Mouse (Mus musculus) megakaryocyte, embryonic 14.5 days (primary cell): Measurements from ENCODE around the gene Il10rb. TPM values are rescaled to one million over a fixed set of nuclear protein-coding genes. Genes with fewer than 3 reads are reported as not detected.
A peak's percentile ranks its signal among the peaks of the same experiment; 100 is the strongest.

ENCODE experiments used
- H3K27me3 ChIP-seq: replicated peaks from 2 replicates; pipeline ENCODE3; 2012; ENCODE audit warnings: inconsistent platforms
- H3K36me3 ChIP-seq: replicated peaks from 2 replicates; pipeline ENCODE3; 2012; ENCODE audit warnings: low read length, inconsistent platforms, mixed read lengths
- H3K4me1 ChIP-seq: 2 replicates; pipeline ENCODE4 v1.6.1; 2012; ENCODE audit warnings: inconsistent platforms
- H3K4me3 ChIP-seq: replicated peaks from 2 replicates; pipeline ENCODE3; 2012; ENCODE audit warnings: moderate library complexity, mild to moderate bottlenecking, inconsistent platforms
- H3K9me3 ChIP-seq: 2 replicates; pipeline ENCODE4 v1.6.1; 2012; ENCODE audit warnings: inconsistent platforms
- FLI1 ChIP-seq: IDR thresholded peaks from 2 replicates; pipeline ENCODE4 v1.6.1; 2012; ENCODE audit warnings: low read length, inconsistent platforms, mixed read lengths
- GATA1 ChIP-seq: IDR thresholded peaks from 3 replicates; pipeline ENCODE4 v1.6.1; 2012; ENCODE audit warnings: mixed read lengths, low read length, inconsistent platforms, borderline replicate concordance
- polyA plus RNA-seq: library from polyadenylated mRNA; stranded (reverse); fragments of >175 nt; gene quantifications from 2 replicates; pipeline ENCODE4 v1.2.3, GENCODE M21; 2012; ENCODE audit warnings: low replicate concordance; ENCODE audit not compliant: insufficient read depth

The Il10rb gene
- polyA plus RNA-seq, 1 experiment = 13.1 TPM

DNA sequence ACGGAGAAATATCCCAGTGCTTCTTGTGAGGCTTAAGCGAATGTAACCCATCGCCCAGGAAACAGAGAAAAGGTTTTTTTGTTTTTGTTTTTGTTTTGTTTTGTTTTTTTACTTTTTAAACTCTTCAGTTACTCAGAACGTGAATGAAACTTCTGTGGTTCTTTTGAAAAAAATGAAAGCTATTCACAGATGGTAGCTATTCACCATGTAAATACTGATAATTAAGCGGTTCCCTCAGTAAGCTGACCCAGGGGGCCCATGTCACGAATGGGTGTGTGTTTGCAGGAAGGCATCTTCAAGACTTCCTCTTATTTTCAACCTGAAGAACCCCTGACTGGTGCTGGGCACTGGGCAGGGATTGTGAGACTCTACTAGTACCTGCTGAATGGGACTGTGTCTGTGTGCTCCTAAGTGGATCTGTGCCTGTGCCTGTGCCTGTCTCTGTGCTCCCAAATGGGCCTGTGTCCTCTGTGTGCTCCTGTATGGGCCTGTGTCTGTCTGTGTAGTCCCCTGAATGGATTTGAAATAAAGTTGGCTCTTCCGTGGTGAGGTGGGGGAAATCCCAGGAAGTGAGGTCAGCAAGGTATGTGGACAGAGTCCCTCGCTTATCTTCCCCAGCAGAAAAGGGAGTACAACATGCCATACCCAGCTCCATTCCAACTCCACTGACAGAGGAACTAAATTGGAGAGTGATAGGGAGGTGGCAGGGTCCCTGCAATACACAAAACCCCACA is 41.0 kb downstream of the Il10rb start:
- Histone ChIP-seq H3K4me1 (peaks cover 52% of the 10 kb centered on the region), H3K4me3 (peak overlapping the region; percentile 42)

DNA sequence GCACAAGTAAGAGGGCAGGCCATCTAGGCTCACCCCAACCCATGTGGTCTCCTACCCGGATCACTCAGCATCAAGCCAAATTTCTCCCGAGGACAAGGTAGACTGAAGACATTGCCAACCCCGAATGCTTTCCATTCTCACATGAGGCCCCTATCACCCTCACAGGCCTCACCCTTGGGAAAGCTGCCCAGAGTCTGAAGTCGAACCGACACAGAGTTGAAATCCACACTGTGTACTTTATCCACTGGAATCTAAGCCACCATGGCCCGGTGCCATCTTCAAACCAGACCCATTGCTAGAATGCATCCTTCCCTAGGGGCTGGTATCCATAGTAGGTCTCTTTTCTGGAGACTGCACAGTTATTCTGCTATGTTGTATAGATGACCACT is 41.5 kb downstream of the Il10rb start:
- Histone ChIP-seq H3K27me3 (no peaks in the 10 kb centered on the region), H3K9me3 (no peaks in the 10 kb centered on the region), H3K4me1 (peaks cover 52% of the 10 kb centered on the region), H3K4me3 (no peak overlapping the region), H3K36me3 (no peaks in the 10 kb centered on the region)
- no peak for TF ChIP-seq FLI1
- no peak for TF ChIP-seq GATA1

More for the DNA sequence above, 41.0 kb downstream of the Il10rb start:
- TF ChIP-seq FLI1 (no peak), GATA1 (no peak)
- Histone ChIP-seq H3K27me3 (no peaks in the 10 kb centered on the region), H3K36me3 (no peaks in the 10 kb centered on the region), H3K9me3 (no peaks in the 10 kb centered on the region)

DNA sequence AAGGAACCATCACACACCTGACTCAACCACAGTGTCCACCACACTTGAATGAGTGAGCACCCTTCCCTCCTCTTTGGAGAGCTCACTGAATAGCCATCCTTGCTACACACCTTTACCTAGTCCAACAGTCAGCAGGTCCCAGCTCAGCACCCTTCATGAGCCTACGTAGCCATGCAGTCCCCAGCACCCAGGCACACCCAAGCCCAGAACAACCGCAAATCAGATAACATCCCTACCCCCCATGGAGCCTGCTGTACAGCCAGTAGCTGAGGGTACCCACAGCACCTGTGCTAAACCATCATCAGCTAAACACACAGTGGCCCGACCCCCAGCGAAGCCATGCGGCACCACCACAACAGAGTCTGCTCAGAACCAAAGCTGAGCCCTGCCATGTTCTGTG is 42.1 kb downstream of the Il10rb start:
- no peaks in the 10 kb centered on the region for H3K9me3 ChIP-seq
- no peak overlapping the region for H3K4me3 ChIP-seq
- TF ChIP-seq GATA1 = no peak
- no peak for TF ChIP-seq FLI1
- no peaks in the 10 kb centered on the region for H3K27me3 ChIP-seq
- H3K4me1 ChIP-seq = peaks cover 52% of the 10 kb centered on the region
- H3K36me3 ChIP-seq = no peaks in the 10 kb centered on the region

DNA sequence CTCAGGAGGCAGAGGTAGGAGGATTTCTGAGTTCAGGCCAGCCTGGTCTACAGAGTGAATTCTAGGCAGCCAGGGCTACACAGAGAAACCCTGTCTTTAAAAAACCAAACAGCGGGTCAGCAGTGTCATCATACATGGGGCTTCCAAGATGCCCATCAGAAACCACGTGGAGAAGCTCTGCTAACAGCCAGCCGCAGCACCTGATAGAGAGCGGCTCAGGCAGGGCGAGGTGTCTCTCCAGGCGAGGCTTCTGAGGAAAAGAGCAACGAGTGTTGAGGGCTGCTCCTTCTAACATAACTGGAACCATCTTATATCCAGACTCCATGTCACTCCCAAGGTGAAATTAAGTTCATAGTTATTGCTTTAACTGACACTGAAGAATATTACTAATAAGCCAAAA is 42.9 kb downstream of the Il10rb start:
- Histone ChIP-seq H3K27me3 (no peaks in the 10 kb centered on the region), H3K36me3 (no peaks in the 10 kb centered on the region), H3K4me3 (no peak overlapping the region), H3K9me3 (no peaks in the 10 kb centered on the region), H3K4me1 (peaks cover 51% of the 10 kb centered on the region)
- TF ChIP-seq FLI1 = no peak
- no peak for TF ChIP-seq GATA1

DNA sequence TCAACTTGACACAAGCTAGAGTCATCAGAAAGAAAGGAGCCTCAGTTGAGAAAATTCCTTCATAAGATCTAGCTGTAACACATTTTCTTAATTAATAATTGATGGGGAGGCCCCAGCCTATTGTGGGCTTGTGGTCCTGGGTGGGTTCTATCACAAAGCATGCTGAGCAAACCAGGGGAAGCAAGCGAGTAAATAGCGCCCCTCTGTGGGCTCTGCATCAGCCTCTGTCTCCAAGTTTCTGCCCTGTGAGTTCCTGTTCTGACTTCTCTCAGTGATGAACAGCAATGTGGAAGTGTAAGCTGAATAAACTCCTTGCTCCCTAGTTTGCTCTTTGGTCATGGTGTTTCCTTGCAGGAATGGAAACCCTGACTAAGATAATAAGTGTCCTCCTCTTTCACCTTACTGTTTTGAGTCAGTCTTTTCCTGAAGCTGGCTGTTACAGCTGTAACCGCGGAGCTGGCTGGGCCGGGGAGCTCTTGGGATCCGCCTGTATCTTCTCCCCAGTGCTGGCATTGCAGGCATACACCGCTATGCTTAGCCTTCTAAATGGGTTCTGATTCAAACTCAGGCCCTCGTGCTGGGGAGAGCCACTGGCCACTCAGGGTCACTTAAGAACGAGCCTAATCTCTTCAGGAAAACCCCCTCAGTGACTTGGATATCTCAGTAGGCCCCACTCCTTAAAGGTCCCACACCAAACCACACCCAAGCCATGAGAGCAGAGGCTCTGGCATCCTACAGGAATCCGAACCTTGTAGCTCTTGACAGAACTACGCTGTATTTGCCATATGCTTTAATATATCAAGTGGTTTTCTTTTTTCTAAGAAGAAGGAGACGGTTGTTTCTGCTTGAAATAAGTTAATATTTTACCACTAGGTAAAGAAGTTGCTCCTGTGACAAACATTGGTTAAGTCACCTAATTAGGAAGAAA is 44.4 kb downstream of the Il10rb start:
- Histone ChIP-seq H3K4me3 (no peak overlapping the region), H3K36me3 (no peaks in the 10 kb centered on the region), H3K27me3 (no peaks in the 10 kb centered on the region), H3K4me1 (peaks cover 49% of the 10 kb centered on the region), H3K9me3 (no peaks in the 10 kb centered on the region)
- TF ChIP-seq FLI1 (no peak), GATA1 (no peak)

DNA sequence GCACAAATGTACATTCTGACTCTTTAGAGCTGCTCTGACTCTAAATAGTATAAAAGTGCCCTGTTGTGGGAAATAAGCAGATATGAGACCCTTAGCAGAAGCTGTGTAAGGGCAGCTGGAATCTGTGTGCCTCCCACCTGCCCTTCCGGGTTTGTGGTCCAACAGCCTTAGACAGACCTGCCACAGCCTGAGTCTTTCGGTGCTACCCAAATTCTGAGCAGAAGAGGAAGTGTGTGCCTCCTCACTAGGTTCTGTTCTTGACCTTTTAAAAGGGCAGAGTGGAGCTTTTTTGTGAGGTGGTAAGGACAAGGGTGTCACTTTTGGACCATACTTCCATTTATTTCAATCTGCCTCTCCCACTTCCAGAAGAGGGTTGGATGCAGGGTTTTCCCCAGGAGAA is 46.0 kb downstream of the Il10rb start:
- H3K27me3 ChIP-seq = no peaks in the 10 kb centered on the region
- peak overlapping the region; percentile 6 for H3K4me3 ChIP-seq
- no peaks in the 10 kb centered on the region for H3K9me3 ChIP-seq
- no peak for TF ChIP-seq FLI1
- H3K4me1 ChIP-seq = peaks cover 39% of the 10 kb centered on the region
- no peaks in the 10 kb centered on the region for H3K36me3 ChIP-seq

DNA sequence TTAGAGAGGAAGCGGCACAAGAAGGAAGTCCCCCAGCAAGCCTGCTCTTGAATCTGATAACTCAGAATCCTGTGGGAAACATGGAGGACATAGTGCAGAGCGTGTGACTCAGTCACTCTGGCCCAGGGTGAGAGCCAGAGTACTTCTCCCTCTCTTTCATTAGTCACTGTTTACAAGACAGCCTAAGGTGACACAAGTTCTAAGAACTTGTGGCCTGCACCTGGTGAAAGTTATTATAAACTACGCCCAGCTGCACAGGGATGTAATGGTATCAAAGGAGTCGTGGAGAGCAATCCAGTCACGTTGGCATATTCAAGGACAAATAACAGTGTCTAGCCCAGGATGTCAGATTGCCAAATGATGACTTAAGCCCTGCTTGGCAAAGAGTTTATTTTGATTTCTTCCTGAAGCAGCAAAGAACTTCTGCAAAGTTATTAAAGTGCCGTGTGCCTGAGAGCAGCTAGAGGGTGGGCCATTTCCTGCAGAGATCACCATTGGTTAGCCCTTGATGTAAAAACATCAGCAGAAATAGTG is 46.5 kb downstream of the Il10rb start:
- Histone ChIP-seq H3K9me3 (no peaks in the 10 kb centered on the region), H3K36me3 (no peaks in the 10 kb centered on the region), H3K4me1 (peaks cover 34% of the 10 kb centered on the region), H3K27me3 (no peaks in the 10 kb centered on the region), H3K4me3 (no peak overlapping the region)
- TF ChIP-seq GATA1 = no peak
- no peak for TF ChIP-seq FLI1

DNA sequence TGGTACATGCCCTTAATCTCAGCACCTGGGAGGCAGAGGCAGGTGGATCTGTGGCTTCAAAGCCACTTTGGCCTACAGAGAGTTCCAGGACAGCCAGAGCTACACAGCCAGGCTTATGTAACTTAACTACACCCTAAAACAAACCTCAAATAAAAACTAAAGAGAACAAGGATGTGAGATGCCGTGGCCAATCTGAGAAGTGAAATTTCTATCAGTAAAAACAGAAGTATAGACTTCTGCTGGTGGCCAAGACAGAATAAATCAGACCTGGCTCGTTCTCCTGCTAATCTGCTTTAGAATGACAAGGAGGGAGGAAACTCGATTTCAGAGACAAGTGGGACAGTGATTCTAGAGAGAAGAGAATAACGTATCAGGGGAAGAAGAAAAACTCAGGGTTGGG is 49.9 kb downstream of the Il10rb start:
- Histone ChIP-seq H3K9me3 (no peaks in the 10 kb centered on the region), H3K4me3 (no peak overlapping the region), H3K36me3 (no peaks in the 10 kb centered on the region), H3K27me3 (no peaks in the 10 kb centered on the region), H3K4me1 (peaks cover 45% of the 10 kb centered on the region)
- TF ChIP-seq GATA1 (no peak), FLI1 (no peak)

DNA sequence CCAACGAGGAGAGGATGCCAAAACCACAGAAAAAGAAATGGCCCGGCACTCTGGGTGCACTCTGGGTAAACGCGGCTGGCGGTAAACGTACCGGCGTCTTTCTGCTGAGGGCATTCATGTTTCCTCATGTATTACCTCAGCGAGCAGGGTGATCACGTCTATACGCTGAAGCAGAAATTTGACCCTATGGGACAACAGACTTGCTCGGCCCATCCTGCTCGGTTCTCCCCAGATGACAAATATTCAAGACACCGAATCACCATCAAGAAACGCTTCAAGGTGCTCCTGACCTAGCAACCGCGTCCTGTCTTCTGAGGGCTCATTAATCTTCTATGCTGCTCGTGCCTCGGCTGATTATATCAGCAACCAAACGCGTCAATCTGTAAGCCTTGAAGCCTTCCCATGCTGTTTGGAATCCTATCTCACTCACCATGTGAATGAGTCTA is 52.4 kb downstream of the Il10rb start:
- TF ChIP-seq GATA1 (no peak), FLI1 (no peak)
- Histone ChIP-seq H3K36me3 (no peaks in the 10 kb centered on the region), H3K4me1 (peaks cover 43% of the 10 kb centered on the region), H3K4me3 (no peak overlapping the region), H3K27me3 (no peaks in the 10 kb centered on the region), H3K9me3 (no peaks in the 10 kb centered on the region)

DNA sequence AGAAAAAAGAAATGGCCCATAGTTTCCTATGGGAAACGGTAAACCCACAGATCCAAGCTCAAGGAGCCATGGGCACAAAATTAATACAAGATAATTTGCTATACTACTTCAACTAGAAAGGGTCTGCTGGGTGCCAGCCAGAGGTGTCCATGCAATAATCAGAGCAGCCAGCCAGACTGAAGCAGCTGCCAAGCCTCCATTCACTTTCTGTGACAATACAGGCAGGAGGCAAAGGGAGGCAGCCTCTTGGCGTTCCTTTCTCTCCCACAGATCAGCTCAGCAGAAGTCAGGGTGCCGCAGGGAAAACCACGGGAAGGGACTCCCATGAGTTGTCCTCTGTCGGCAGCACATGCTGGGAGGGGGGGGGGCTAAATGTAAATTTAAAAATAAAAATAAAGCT is 53.0 kb downstream of the Il10rb start:
- no peak overlapping the region for H3K4me3 ChIP-seq
- H3K27me3 ChIP-seq = no peaks in the 10 kb centered on the region
- H3K36me3 ChIP-seq = no peaks in the 10 kb centered on the region
- H3K9me3 ChIP-seq = no peaks in the 10 kb centered on the region
- TF ChIP-seq FLI1 (no peak), GATA1 (no peak)
- peaks cover 49% of the 10 kb centered on the region for H3K4me1 ChIP-seq
